Mouse (Mus musculus): ENCODE results near the gene B3glct.

B3glct gene

DNA sequence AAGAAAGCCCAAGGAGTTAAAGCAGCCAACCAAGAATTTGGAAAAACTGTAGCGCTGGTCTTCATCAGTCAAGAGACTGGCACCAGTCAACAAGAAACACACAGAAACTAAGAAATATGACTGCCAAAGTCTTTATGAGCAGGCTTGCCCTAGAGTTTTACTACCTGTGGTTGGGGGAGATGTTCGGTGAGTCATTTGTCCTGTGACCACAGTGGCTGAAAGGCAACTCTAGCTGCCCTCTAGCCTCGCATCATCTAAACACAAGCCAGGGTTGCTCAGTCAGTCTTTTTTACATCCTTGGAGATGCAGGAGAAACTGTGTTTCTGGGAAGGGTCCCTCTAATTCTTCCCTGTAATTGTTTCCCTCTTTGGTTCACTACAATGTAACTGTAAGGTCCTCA, 834 bp upstream of the B3glct start:
- no peak for DNase-seq (ENCODE audit: low spot score)

DNA sequence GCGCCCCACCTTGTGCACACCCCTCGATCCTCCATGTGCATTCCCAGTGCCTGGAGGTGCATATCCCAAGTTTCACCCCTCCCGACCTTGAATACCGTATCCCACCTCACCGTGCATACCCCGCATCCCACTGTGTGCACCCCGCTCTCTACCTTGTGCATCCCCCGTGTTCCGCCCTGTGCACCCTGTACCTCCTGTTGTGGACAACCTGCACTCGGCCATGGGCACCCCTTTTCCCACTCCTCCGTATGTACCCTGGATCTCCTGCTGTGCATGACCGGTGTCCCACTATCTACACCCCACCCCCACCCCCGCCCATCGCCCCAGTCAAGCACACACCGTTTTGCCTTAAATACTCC, 939 bp downstream of the B3glct start:
- DNase-seq (ENCODE audit: low spot score) = no peak

GRCm38 (mm10) chr5:149679362-149679761, 1.3 kb downstream of the B3glct start:
- no peak for DNase-seq (ENCODE audit: low spot score)

- DNase-seq (ENCODE audit: low spot score) = no peak
Observed at GRCm38 (mm10) chr5:149679886-149680285, 1.9 kb downstream of the B3glct start.

DNA sequence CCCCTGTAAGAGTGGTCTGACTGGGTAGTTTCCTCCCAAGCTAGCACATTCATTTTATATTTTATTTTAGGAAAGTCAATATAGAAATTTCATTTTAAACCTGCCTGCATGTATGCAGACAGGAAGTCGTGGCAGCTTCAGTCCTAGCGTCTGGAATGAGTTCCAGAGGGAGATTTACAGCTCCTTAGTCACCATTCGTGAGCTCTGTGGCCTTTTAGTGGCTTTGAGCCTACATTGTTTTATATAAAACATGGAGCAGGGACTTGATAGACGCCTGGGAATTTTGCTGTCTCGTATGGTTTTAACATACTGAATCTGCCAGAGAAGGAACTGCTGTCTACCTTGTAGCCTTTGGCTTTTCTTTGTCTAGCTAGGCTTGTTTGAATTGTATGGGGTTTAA, 2.9 kb downstream of the B3glct start:
- DNase-seq (ENCODE audit: low spot score) = no peak

DNA sequence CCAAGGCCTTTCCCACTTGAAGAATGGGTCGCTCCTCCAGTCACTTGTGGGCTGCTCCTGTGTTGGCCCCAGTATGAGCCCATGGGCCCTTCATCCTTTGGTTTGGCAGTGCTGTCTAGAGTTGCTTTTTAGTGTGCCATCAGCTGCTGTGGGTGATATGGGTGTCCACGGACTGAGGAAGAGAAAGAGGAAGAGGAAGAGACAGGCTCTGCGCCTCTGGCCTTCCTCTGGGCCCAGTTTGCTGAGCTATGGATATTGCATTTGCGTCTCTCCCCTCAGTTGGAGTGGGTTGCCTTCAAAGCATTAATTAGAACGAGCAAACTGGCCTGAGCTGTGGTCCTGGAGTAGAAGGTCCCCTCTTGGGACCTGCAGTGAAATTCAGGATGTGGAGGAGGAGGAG, 11.8 kb downstream of the B3glct start:
- DNase-seq (ENCODE audit: low spot score) = no peak

DNA sequence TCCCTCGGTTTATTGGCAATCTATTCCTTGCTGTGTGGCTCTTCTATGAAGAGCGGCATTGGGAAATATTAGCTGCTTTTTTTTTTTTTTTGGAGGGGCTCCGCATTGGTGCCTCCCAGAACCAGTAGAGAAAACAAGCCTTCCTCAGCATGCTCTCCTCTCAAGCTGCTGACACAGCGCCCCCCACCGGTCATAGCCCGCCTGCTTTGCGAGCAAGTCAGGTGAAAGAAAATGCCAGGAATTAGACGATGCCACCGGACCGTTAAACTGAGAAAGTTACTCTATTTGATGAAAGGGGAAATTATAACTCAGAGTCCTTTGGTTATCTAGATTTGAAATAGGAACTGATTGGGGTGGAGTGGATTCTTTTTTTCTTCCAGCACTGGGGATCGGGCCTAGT, 14.5 kb downstream of the B3glct start:
- peak; percentile 72 for DNase-seq (ENCODE audit: low spot score)

DNA sequence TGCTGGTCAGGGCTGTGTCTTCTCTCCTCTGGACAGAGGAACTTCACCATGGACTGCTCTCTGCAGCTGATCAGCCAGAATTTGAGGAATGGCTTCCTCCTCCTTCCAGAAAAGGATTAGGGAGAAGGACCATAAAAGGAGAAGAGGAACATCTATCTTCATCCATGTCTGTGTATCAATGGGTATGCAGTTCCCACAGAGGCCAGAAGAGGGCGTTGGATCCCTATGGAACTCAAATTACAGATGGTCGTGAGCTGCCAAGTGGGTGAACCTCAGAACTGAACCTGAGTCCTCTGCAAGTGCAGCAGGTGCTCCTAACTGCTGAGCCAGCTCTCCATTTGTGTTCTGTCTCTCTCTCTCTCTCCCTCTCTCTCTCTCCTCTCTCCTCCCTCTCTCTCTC, 15.2 kb downstream of the B3glct start:
- DNase-seq (ENCODE audit: low spot score) = peak; percentile 52

DNA sequence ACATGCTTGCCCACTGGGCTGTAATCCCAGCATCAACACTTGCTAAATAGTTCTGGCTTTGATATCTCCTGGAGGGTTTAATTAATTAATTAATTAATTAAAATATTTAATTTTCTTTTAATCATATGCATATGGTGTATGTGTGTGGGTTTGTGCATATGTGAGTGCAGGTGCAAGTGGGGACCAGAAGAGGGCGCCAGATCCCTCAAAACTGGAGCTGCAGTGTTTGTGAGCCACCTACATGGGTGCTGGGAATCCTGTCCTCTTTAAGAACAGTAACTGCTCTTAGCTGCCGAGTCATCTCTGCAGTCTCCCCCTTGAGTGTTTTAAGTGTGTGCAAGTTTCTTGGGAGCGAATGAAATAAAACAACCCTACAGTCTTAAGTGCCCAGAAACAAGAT, 15.9 kb downstream of the B3glct start:
- DNase-seq (ENCODE audit: low spot score) = no peak

GRCm38 (mm10) chr5:149695077-149695750, 17.2 kb downstream of the B3glct start:
- no peak for DNase-seq (ENCODE audit: low spot score)

DNA sequence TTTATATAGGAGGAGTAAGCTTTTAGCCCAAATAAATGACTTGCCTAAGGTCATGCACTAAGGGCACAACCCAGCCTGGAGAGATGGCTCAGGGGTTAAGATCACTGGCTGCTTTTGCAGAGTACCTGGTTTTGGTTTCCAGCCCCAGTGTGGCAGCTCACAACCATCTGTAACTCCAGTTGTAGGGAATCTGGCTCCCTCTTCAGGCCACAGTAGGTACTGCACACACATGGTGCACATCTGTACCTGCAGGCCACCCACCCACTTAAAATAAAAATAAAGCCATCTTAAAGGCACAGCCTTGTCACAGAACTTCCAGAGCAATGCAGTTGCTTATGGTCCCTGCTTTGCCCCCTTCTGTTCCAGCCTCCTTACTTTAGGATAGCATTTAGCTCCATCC, 24.7 kb downstream of the B3glct start:
- peak; percentile 49 for DNase-seq (ENCODE audit: low spot score)

- DNase-seq (ENCODE audit: low spot score) = no peak
Observed at GRCm38 (mm10) chr5:149711545-149711944, 33.5 kb downstream of the B3glct start.

- DNase-seq (ENCODE audit: low spot score) = peak; percentile 49
Observed at GRCm38 (mm10) chr5:149713170-149713774, 35.2 kb downstream of the B3glct start.

DNA sequence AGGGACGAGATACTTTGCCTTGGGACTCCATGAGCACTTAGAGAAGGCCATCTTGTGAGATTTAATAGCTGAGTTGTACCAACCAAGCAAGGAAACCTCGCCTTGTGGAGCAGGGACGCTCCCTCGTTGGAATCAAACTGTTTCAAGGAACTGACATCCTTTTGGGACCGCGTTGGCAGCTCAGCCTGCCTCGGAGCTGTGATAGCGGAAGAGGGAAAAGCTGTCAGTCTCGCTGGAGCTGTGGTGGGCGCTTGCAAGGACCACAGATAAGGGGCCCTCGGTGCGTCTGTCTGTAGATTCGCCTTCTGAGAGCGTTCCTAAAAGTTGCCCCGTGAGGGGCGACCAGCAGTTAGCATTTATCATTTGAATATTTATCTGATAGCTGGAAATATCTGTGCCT, 35.8 kb downstream of the B3glct start:
- DNase-seq (ENCODE audit: low spot score) = no peak

- no peak for DNase-seq (ENCODE audit: low spot score)
Observed at GRCm38 (mm10) chr5:149715571-149716328, 37.7 kb downstream of the B3glct start.

GRCm38 (mm10) chr5:149716329-149716690, 38.3 kb downstream of the B3glct start:
- DNase-seq (ENCODE audit: low spot score) = no peak

DNA sequence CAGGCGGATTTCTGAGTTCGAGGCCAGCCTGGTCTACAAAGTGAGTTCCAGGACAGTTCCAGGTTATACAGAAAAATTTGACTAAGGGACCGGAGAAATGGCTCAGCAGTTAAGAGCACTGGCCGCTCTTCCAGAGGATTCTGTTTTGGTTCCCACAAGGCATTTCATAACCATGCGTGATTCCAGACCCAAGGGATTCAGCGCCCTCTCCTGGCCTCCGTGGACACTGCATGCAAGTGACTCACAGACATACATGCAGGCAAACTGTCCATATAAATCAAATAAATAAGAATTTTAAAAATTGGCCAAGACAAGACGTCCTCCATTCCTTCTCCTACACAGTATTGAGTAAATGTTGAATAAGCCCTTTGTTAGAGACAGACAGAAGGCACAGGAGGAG, 53.7 kb downstream of the B3glct start:
- DNase-seq (ENCODE audit: low spot score) = no peak

GRCm38 (mm10) chr5:149737210-149737609, 59.2 kb downstream of the B3glct start:
- DNase-seq (ENCODE audit: low spot score) = no peak

- DNase-seq (ENCODE audit: low spot score) = no peak
Observed at GRCm38 (mm10) chr5:149740145-149740544, 62.1 kb downstream of the B3glct start.

- no peak for DNase-seq (ENCODE audit: low spot score)
Observed at GRCm38 (mm10) chr5:149740703-149741102, 62.7 kb downstream of the B3glct start.

DNA sequence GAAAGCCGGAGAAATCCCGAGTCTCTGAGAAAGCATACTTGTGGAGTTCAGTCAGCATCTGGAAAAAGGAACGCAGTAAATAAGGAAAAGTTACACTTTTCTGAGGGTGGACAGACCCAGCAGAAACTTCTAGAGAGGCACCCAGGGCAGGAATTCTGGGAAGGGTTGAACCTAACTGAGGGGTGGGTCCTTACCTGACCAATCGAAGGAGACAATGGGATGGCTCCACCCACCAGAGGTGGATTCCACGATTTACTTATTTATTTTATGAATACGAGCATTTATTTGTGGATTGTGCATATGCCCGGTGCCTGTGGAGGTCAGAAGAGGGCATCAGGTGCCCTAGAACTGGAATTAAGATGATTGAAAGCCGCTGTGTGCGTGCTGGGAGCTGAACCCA, 64.3 kb downstream of the B3glct start:
- DNase-seq (ENCODE audit: low spot score) = no peak

- no peak for DNase-seq (ENCODE audit: low spot score)
Observed at GRCm38 (mm10) chr5:149745079-149745478, 67.0 kb downstream of the B3glct start.
